Mouse (Mus musculus) liver, adult (tissue): ENCODE data around the gene Tmem135.

Source experiments
- GATA4 ChIP-seq: IDR thresholded peaks from 2 replicates; pipeline ENCODE4 v1.6.1; 2014; ENCODE audit warnings: mild to moderate bottlenecking, low read length; ENCODE audit not compliant: insufficient replicate concordance

Tmem135 gene

GRCm38 (mm10) chr7:89157356-89157755 is 246.7 kb downstream of the Tmem135 start:
- no peak for TF ChIP-seq GATA4

- TF ChIP-seq GATA4, result no peak
These were observed 247.4 kb downstream of the Tmem135 start for GRCm38 (mm10) chr7:89156629-89157028.

GRCm38 (mm10) chr7:89155741-89156140 is 248.3 kb downstream of the Tmem135 start:
- no peak for TF ChIP-seq GATA4

- no peak for TF ChIP-seq GATA4
These were observed 248.8 kb downstream of the Tmem135 start for GRCm38 (mm10) chr7:89155223-89155622.

- no peak for TF ChIP-seq GATA4
These were observed 252.7 kb downstream of the Tmem135 start for GRCm38 (mm10) chr7:89151345-89151744.

- no peak for TF ChIP-seq GATA4
These were observed 263.3 kb downstream of the Tmem135 start for GRCm38 (mm10) chr7:89140640-89141300.

- TF ChIP-seq GATA4, result no peak
These were observed 269.0 kb downstream of the Tmem135 start for GRCm38 (mm10) chr7:89134884-89135511.

- TF ChIP-seq GATA4, result no peak
These were observed 277.7 kb downstream of the Tmem135 start for GRCm38 (mm10) chr7:89126063-89126882.

GRCm38 (mm10) chr7:89116261-89116664 is 287.8 kb downstream of the Tmem135 start:
- peak; percentile 24; the same call in 1 of the 2 replicates for TF ChIP-seq GATA4

- TF ChIP-seq GATA4, result peak; percentile 93
These were observed 288.4 kb downstream of the Tmem135 start for GRCm38 (mm10) chr7:89115633-89116032.

GRCm38 (mm10) chr7:89106421-89106820 is 297.6 kb downstream of the Tmem135 start:
- TF ChIP-seq GATA4, result no peak

GRCm38 (mm10) chr7:89099756-89100155 is 304.3 kb downstream of the Tmem135 start:
- no peak for TF ChIP-seq GATA4
